Mouse (Mus musculus): ENCODE results near the gene C8b. TPM values are rescaled to one million over a fixed set of nuclear protein-coding genes. Genes with fewer than 3 reads are reported as not detected.

C8b gene
- total RNA-seq, 2 experiments from 2014 or later, result not detected

DNA sequence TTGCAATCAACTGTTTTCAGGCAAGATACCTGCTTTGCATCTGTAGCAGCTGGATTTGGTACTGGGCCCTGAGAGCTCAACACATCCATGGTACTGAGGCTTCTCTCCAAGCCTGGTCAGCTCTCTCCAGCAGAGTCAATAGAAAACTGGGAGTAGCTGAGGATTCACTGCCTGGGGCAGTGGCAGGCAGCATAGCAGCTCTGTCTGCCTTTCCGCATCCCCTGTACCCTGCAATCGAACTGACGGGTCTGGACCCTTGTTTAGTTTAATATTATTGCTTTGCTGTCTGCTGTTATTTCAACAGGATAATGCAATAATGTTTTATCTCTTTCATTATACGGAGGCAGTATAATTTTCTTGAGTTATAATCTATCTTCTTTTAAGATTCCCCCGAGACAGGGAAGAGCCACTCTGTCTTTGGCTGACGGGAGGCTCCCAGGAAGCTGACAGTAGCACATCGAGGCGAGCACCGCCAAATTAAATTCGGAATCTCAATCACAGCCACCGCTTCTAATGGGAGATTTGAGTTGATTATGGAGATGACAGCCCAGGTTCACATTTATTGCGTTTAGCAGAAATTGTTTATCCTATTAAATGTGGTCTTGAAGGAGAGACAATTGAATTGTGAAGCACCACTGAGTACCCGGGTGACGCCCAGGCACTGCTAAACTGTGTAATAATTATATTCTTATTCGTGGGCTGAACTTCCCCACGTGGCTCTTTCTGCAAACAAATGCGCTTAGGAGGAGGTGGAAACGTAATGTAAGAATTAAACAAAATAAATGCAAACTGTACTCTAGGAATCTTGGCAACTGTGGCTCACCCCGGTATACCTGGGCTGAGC, 39.5 kb downstream of the C8b start:
- no peak for DNase-seq
- intact Hi-C loops (cut with DNase I), result no loop called here

DNA sequence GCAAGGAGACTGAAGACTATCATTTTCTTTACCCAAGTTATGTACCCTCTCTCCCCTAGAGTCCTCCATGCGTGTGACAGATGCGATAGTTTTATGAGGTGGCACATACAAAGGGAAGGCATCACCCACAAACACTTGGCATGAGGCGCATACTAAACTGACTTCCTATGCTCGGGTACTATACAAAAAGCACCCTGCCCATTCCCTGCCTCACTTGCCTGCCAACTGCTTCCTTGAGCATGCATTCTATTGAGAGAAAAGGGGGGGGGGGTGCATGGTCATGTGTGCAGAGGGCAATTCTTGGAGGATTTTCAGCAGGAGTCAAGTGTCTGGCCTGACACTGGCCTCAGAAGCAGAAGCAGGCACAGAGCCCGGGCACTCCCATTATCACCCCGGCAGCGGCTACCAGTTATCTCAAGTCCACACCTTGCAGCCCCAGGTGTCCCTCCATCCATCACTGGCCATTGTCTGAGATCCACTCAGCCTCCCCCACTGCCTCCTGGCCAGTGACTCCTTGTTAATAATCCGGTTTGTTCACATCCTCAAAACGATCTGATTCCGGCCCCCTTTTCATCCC, 44.7 kb downstream of the C8b start:
- no peak for DNase-seq
- intact Hi-C loops (cut with DNase I), result no loop called here

DNA sequence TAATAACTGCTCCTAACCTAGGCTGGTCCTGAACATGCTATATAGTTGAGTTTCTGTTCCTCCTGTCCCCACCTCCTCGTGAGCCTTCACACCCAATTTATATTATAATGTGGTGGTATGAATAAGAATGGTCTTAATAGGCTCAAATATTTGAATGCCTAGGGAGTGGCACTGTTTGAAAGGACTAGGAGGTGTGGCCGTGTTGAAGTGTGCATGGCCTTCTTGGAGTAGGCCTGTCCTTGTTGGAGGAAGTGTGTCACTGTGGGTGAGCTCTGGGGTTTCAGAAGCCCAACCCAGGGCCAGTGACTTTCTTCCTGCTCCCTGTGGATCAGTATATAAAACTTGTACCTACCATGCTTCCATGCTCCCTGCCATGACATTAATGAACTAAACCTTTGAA, 47.5 kb downstream of the C8b start:
- intact Hi-C loops (cut with DNase I), result no loop called here
- no peak for DNase-seq

DNA sequence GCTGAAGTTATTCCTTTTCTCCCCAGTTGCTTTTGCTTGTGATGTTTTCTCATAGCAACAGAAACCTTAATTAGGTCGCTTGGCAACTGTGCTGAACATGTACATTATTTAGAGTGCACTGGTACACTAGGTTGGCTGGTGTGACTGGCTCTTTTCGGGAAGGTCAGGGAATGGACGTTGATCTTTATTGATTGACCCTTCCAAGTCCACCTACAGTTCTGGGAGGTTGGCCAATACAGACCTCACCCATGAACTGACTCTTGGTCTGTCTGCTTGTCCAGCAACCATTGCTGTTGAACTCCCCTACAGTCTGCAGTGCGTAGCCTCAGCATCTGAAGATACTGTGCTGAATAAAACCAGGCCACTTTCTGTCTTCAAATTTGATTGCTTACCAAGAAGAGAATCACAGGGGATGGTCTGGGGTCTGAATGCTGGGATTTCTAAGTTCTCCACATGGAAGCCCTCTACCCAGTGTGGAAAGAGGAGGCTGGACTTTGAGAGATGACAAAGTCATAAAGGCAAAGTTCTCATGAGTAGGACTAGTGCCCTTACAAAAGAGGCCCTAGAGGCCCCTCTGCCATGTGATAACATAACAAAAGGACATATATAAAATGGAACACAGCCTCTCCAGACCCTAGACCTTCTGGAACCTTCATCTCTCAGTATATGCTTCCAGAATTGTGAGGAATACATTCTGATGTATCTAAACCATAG, 50.6 kb downstream of the C8b start:
- no peak for DNase-seq
- intact Hi-C loops (cut with DNase I), result no loop called here

DNA sequence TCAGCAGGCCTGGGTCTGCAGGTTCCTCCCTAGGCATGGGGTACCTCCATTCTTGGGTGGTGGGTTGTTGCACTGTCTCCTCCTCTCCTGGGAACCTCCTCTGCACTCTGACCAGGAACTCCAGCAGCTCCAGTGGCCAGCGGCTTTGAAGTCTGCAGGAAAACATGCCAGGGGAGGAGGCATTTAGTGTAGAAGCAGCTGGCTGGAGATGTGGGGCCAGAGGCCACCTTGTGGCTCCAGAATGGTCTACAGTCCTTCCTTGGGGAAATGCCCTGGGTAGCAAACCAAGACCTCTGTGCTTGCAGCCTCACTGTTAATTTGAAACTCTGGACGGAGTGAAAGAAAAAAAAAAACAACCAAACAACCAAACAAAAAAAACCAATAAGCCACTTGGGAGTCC, 51.4 kb downstream of the C8b start:
- intact Hi-C loops (cut with DNase I), result no loop called here
- no peak for DNase-seq

DNA sequence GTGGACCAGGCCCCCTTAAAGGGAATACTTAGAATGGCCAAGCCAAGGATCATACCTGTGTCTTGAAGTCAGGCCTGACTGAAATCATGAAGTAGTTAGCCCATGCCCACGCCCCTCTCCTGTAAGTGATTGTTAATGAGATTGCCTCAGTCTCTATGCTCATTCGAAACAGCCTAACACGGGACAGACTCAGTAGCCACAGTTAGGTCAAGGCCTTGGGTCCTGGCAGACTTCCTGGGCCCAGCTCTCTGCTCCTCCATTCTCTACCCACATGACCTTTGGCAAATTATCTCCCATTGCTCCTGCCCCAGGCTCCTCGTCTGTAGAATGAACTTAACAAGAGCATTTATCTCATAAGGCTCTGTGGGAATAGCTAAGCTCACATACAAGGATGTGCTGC, 52.9 kb downstream of the C8b start:
- no peak for DNase-seq
- intact Hi-C loops (cut with DNase I), result no loop called here

DNA sequence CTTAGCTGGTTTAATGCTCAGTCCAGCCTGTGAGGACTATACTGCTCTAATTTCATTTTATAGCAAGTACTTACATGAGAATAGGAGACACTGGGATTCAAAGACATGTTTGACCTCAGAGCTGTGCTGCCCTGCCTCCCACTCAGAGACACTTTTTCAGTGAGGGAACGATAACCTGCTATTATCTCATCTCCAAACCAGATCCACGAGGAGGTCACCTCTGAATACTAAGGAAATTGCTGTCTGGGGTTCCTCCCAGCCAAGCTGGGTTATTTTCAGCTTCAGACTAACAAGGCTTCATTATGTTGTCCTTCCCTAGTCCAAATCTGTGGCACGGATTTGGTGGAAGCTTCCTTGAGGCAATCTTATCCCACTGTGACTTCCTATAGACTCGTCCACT, 53.8 kb downstream of the C8b start:
- intact Hi-C loops (cut with DNase I), result no loop called here
- no peak for DNase-seq

DNA sequence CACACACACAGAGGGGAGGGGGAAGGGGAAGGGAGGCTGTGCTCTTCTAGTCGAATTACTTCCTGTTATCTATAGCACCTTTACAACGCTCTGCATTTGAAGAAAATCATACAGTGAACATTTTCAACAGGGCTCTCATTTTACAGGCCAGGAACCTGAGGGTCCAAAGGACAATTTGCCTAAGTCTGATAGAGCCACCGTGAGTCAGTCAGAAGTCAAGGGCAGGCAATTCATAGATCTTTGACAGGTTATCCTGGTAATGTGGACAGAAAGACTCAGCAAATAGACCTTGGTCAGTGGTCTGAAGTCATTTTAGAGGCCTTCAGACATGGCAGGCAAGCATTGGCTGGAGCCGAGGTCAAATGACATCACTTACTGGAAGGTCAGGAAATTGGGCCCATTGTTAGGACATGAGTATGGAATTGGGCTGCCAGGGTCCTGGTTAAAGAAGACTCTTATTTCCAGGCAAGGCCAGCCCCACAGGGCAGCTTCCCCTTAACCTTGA, 57.5 kb downstream of the C8b start:
- intact Hi-C loops (cut with DNase I), result no loop called here
- no peak for DNase-seq

DNA sequence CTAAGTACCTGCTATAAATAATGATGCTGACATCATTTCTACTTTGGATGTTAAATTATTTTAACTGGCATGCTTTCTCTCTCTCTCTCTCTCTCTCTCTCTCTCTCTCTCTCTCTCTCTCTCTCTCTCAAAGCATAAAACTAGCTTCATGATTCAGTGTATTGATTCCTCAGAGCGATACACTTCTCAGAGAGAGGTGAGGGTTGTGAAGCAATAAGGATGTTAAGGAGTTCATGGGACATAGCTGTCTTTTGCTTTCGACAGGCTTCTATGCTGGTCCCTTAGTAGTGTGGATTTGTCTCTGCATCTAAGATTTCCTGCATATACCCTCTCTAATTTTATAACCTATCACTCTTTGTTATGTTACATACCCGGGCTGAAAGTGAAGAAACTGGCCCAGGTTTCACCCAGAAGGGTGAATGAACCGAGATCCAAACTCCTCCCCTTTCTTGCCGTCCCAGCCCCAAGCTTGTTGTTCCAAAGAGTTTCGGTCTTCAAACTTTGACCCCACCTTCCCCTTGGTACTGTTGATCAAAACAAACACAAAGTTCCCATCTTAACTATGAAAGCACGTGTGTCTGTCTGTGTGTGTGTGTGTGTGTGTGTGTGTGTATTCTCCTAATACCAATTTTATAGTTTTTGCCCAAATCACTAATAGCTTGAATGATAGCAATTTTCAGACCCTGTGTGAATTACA, 58.4 kb downstream of the C8b start:
- intact Hi-C loops (cut with DNase I), result no loop called here
- no peak for DNase-seq

DNA sequence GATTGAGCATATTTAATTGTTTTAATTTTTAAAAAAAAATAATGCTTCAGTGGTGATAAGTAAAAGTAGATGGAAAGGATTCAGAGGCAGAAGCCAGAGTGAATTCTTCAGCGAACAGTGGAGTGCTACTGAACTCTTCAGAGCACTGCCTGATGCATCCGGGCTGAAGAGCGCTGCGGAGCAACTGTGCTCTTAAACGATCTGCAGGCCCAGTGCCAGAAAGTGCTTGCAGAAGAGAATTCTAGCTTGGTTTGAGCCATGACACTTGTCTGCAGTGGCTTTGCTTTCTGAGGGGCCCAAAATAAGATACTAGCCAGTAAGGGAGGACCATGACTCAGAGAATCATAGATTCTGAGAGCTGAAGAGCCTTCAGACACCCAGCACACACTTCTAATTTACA, 62.8 kb downstream of the C8b start:
- intact Hi-C loops (cut with DNase I), result no loop called here

DNA sequence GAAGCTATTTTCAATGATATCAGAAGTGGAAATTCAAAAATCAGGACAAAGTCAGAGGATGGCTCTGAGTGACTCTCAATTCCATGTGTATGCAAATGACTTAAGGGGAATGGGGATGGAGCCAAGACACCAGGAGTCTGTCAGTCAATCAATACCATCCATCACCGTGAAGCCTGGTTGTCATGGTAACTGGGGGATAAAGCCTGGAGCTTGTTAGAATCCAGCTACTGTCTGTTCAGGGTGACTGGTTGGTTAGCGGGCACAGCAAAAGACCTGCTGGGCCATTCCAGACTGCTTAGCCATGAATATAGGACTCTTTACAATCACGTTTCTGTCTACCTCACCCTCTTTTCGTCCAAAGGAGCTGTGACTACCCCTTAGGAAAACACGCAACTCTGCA, 69.0 kb downstream of the C8b start:
- intact Hi-C loops (cut with DNase I), result no loop called here
- no peak for DNase-seq

More for the DNA sequence above, 62.8 kb downstream of the C8b start:
- no peak for DNase-seq

DNA sequence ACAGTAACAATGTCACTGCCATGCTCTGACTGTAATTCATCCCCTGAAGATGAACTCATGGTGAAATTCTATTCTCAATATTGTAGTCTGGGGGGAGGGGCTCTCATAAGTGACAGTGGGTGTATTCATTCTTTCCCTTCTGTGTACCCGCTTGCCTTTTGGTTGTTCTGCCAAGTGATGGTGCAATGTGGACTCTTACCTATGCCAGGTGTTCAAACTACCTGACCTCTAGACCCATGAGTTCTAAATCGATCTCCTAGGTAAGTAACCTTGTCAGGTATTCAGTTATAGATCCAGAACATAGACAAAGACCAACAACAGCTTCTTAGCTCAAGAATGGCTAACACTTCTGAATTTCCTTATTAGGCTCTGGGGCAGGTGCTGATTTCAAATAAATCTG, 72.2 kb downstream of the C8b start:
- intact Hi-C loops (cut with DNase I), result no loop called here

DNA sequence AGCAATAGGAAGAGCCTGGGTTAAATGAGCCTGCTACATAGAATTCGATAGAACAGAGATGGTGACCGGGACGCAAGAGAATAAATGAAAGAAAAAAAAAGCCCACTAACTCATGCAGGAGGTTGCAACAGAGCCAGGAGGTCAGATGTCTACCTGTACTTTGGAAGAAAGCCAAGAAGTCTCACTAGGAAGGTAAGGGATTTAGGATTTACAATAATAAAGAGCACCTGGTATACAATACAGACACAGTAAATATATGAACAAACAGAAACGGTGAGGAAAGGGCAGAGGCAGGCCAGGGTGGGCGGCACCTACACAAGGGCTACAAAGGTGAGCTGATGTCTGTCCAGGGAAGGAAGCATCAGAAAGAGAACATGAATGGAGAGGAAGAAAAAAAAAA, 76.1 kb downstream of the C8b start:
- no peak for DNase-seq
- intact Hi-C loops (cut with DNase I), result no loop called here

More for the DNA sequence above, 72.2 kb downstream of the C8b start:
- DNase-seq, result no peak

DNA sequence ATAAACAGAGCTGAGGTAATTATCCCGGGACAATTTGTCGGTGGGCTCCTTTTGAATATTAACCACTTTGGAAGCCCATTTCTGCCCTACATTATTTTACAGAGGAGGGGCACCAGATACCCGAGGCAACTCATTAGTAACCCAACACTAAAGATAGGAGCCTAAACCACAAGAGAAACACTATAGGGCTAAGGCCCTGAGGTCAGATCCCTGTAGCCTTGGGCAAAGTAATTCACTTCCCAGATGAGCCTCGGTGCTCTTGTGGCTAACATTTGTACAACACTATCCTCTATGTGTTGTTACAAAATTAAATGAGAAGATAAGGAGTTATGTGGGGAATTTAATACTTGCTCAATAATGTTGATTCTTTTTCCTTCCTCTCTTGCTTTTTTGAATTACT, 77.4 kb downstream of the C8b start:
- intact Hi-C loops (cut with DNase I), result no loop called here
- DNase-seq, result no peak

Other genes with a start within 250 kb of the C8b start
- not detected for gene Gm17662, start 91.0 kb downstream of the C8b start, total RNA-seq (2021)
- gene C8a, start 110.1 kb downstream of the C8b start, total RNA-seq (2021), result not detected
- gene Fyb2, start 147.1 kb downstream of the C8b start, total RNA-seq (2021), result not detected